Mouse (Mus musculus) naive thymus-derived CD4-positive, alpha-beta T cell, adult 2 months (primary cell): ENCODE results near the gene Gm10803.

Experiments used
- DNase-seq: peaks from one replicate; pipeline ENCODE4 v3.0.0-alpha.2; 2011; ENCODE audit warnings: low read depth

The Gm10803 gene

GRCm38 (mm10) chr2:93592164-93592790, 31.9 kb downstream of the Gm10803 start:
- DNase-seq: no peak

GRCm38 (mm10) chr2:93593121-93593520, 32.8 kb downstream of the Gm10803 start:
- no peak for DNase-seq

- no peak for DNase-seq
Measured at GRCm38 (mm10) chr2:93597145-93597544, 36.8 kb downstream of the Gm10803 start.

GRCm38 (mm10) chr2:93599731-93600130, 39.4 kb downstream of the Gm10803 start:
- no peak for DNase-seq

GRCm38 (mm10) chr2:93604601-93605285, 44.4 kb downstream of the Gm10803 start:
- no peak for DNase-seq

GRCm38 (mm10) chr2:93608800-93609199, 48.4 kb downstream of the Gm10803 start:
- no peak for DNase-seq

- DNase-seq: no peak
Measured at GRCm38 (mm10) chr2:93613020-93613419, 52.7 kb downstream of the Gm10803 start.
